In genomic region chr9:57811793-57812733, GRCm38 (mm10) we compare ENCODE assay signal across 1 mouse cellular context.
TF ChIP-seq lines count a peak whose summit lies in the region.

No protein-coding gene starts in this region.

TF ChIP-seq in CH12.LX, 34 proteins besides CTCF, POLR2A, EP300 and RAD21 (continued from another document):
- TF ChIP-seq MYC (IDR thresholded peaks at IDR 0.05; ENCODE audit: low read depth, low read length) (no peak), POLR2AphosphoS2 (IDR thresholded peaks at IDR 0.05; ENCODE audit: low read depth, low read length) (no peak)
